Mouse (Mus musculus) stomach, embryonic 15.5 days (tissue): ENCODE measurements around the gene Tmem127. TPM values are rescaled to one million over a fixed set of nuclear protein-coding genes. Genes with fewer than 3 reads are reported as not detected.

Experiments used
- ATAC-seq: fragments of 200-750 bp; cut with Nextera tagmentation; 2 replicates; pipeline ENCODE4 v1.8.0; 2017; ENCODE audit warnings: low read depth, moderate number of reproducible peaks, moderate TSS enrichment; ENCODE audit not compliant: insufficient read depth, low FRiP score
- H3K27ac ChIP-seq: fragments of 300-500 bp; sonication (generic); 2 replicates; pipeline ENCODE4 v1.5.1; 2015; ENCODE audit warnings: mild to moderate bottlenecking, inconsistent platforms
- H3K27me3 ChIP-seq: fragments of 300-500 bp; sonication (generic); replicated peaks from 2 replicates; pipeline ENCODE4 v1.6.1; 2015; ENCODE audit warnings: inconsistent platforms
- H3K36me3 ChIP-seq: fragments of 300-500 bp; sonication (generic); 2 replicates; pipeline ENCODE4 v1.6.1; 2015; ENCODE audit warnings: inconsistent platforms
- H3K4me1 ChIP-seq: fragments of 300-500 bp; sonication (generic); 2 replicates; pipeline ENCODE4 v1.6.1; 2015; ENCODE audit warnings: inconsistent platforms
- H3K4me2 ChIP-seq: fragments of 300-500 bp; sonication (generic); 2 replicates; pipeline ENCODE4 v1.6.1; 2015; ENCODE audit warnings: mild to moderate bottlenecking, inconsistent platforms
- H3K4me3 ChIP-seq: fragments of 300-500 bp; sonication (generic); replicated peaks from 2 replicates; pipeline ENCODE4 v1.5.1; 2015; ENCODE audit warnings: inconsistent platforms
- H3K9ac ChIP-seq: fragments of 300-500 bp; sonication (generic); 2 replicates; pipeline ENCODE4 v1.6.1; 2015; ENCODE audit warnings: inconsistent platforms
- H3K9me3 ChIP-seq: fragments of 300-500 bp; sonication (generic); 2 replicates; pipeline ENCODE4 v1.6.1; 2016; ENCODE audit warnings: inconsistent platforms
- WGBS: fragments of 180-500 bp; shearing (Covaris S2); methylation state at CpG from one replicate; pipeline ENCODE4 v1.1.7; 2015; 5-methylcytosine and 5-hydroxymethylcytosine counted together
- polyA plus RNA-seq: library from polyadenylated mRNA; unstranded; fragments of >200 nt; fragmentation: Nextera tagmentation; extraction: Ambion mirVana; gene quantifications from 2 replicates; pipeline ENCODE4 v1.2.1, GENCODE M21; 2015

The Tmem127 gene
- polyA plus RNA-seq, 1 experiment from 2014 or later: 29.4 TPM

- Histone ChIP-seq H3K36me3 (peaks cover 18% of the 10 kb centered on the region), H3K27me3 (no peaks in the 10 kb centered on the region), H3K9me3 (no peaks in the 10 kb centered on the region), H3K4me2 (peak overlapping the region; percentile 94), H3K9ac (peak overlapping the region; percentile 80), H3K27ac (peak overlapping the region; percentile 81), H3K4me3 (peak overlapping the region; percentile 97), H3K4me1 (peaks cover 23% of the 10 kb centered on the region)
- ATAC-seq: peak; percentile 40
- WGBS: under 1% methylated on average over 39 of the region's 39 CpGs
Measured at GRCm38 (mm10) chr2:127248334-127249004, 761 bp downstream of the Tmem127 start.

- H3K9ac ChIP-seq: no peak overlapping the region
- H3K27ac ChIP-seq: no peak overlapping the region
- no peaks in the 10 kb centered on the region for H3K9me3 ChIP-seq
- H3K27me3 ChIP-seq: no peaks in the 10 kb centered on the region
- H3K4me3 ChIP-seq: no peak overlapping the region
- ATAC-seq: no peak
- no peak overlapping the region for H3K4me2 ChIP-seq
- peaks cover 8% of the 10 kb centered on the region; the same call in 1 of the 2 replicates for H3K36me3 ChIP-seq
- peaks cover 23% of the 10 kb centered on the region for H3K4me1 ChIP-seq
- 86% methylated on average over 9 of the region's 9 CpGs for WGBS
Measured at GRCm38 (mm10) chr2:127250291-127251008, 2.7 kb downstream of the Tmem127 start.

GRCm38 (mm10) chr2:127251457-127251856 lies 3.7 kb downstream of the Tmem127 start:
- 69% methylated on average over 3 of the region's 3 CpGs for WGBS
- Histone ChIP-seq H3K27me3 (no peaks in the 10 kb centered on the region), H3K36me3 (peaks cover 8% of the 10 kb centered on the region; the same call in 1 of the 2 replicates), H3K27ac (no peak overlapping the region), H3K9ac (no peak overlapping the region), H3K4me3 (no peak overlapping the region), H3K4me2 (no peak overlapping the region), H3K4me1 (peaks cover 21% of the 10 kb centered on the region), H3K9me3 (no peaks in the 10 kb centered on the region)
- no peak for ATAC-seq

DNA sequence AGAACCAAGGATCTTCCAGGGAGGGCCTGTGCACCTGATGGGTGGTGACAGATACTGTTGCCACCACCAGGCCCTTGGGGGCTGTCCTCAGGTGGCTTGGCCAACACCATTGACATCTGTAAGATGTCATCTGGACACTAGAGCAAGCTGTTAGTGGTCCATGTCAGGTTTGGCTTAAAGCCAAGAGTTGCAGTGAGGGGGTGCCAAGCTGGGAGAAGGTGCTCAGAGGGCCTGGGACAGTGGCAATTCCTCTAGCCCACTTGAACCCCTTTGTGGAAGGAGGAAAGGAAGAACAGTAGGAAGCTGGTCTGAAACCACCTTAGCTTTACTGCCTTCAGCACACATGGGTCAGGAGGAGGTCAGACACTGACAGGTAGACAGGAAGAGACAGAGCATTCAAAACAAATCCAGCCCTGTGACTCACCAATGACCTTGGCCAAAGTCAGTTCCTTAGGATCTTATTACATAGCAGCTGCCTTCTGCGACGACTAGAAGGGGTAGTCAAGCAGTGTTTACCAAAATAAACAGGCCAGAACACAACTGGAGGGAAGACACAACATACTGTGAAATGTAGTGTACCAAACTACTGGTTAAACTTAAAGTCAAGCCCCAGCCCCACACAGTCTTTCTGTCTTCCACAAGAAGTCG lies 4.3 kb downstream of the Tmem127 start:
- H3K4me1 ChIP-seq: peaks cover 15% of the 10 kb centered on the region
- no peak for ATAC-seq
- no peak overlapping the region for H3K4me3 ChIP-seq
- no peak overlapping the region for H3K9ac ChIP-seq
- WGBS: 58% methylated on average over 3 of the region's 3 CpGs
- peaks cover 10% of the 10 kb centered on the region; the same call in 1 of the 2 replicates for H3K36me3 ChIP-seq
- H3K4me2 ChIP-seq: no peak overlapping the region
- H3K27ac ChIP-seq: no peak overlapping the region
- H3K9me3 ChIP-seq: no peaks in the 10 kb centered on the region
- no peaks in the 10 kb centered on the region for H3K27me3 ChIP-seq

DNA sequence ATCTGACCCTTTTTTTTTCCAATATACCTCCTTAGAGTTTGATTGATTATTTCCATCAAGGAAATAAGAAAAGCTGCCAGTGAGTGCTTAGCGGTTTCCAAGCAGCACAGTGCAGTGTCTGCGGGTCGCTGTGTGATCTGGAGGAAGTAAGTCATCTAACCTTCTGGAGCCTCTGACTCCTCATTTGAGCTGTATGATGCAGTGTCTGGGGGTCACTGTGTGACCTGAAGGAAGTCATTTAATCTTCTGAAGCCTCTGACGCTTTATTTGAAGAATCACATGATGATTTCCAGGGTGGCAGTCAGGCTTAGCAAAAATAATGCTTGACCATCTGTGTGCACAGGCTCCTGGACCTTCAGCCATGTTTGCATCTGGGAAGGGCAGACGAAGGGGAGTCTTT lies 5.1 kb downstream of the Tmem127 start:
- ATAC-seq: no peak
- Histone ChIP-seq H3K9me3 (no peaks in the 10 kb centered on the region), H3K4me3 (no peak overlapping the region), H3K4me2 (no peak overlapping the region), H3K4me1 (peaks cover 14% of the 10 kb centered on the region), H3K36me3 (peaks cover 17% of the 10 kb centered on the region; the same call in 1 of the 2 replicates), H3K9ac (no peak overlapping the region), H3K27me3 (no peaks in the 10 kb centered on the region), H3K27ac (no peak overlapping the region)
- 57% methylated on average over 5 of the region's 5 CpGs for WGBS

GRCm38 (mm10) chr2:127254604-127255134 lies 7.0 kb downstream of the Tmem127 start:
- Histone ChIP-seq H3K4me1 (peaks cover 3% of the 10 kb centered on the region; the same call in 1 of the 2 replicates), H3K27me3 (no peaks in the 10 kb centered on the region), H3K9ac (no peak overlapping the region), H3K4me2 (no peak overlapping the region), H3K4me3 (no peak overlapping the region), H3K27ac (no peak overlapping the region), H3K9me3 (no peaks in the 10 kb centered on the region), H3K36me3 (peaks cover 26% of the 10 kb centered on the region)
- WGBS: 92% methylated on average over 3 of the region's 3 CpGs
- ATAC-seq: no peak

- H3K27me3 ChIP-seq: no peaks in the 10 kb centered on the region
- 82% methylated on average over 6 of the region's 6 CpGs for WGBS
- H3K36me3 ChIP-seq: peaks cover 27% of the 10 kb centered on the region
- peaks cover 3% of the 10 kb centered on the region; the same call in 1 of the 2 replicates for H3K4me1 ChIP-seq
- H3K27ac ChIP-seq: no peak overlapping the region
- no peak overlapping the region for H3K9ac ChIP-seq
- no peak for ATAC-seq
- H3K4me3 ChIP-seq: no peak overlapping the region
- no peaks in the 10 kb centered on the region for H3K9me3 ChIP-seq
- H3K4me2 ChIP-seq: no peak overlapping the region
Measured at GRCm38 (mm10) chr2:127255294-127255693, 7.6 kb downstream of the Tmem127 start.

- Histone ChIP-seq H3K27ac (no peak overlapping the region), H3K4me2 (no peak overlapping the region), H3K27me3 (no peaks in the 10 kb centered on the region), H3K4me3 (no peak overlapping the region), H3K9ac (no peak overlapping the region), H3K36me3 (peaks cover 24% of the 10 kb centered on the region), H3K4me1 (no peaks in the 10 kb centered on the region), H3K9me3 (no peaks in the 10 kb centered on the region)
- no peak for ATAC-seq
- WGBS: 84% methylated on average over 5 of the region's 5 CpGs
Measured at GRCm38 (mm10) chr2:127259340-127259739, 11.6 kb downstream of the Tmem127 start.

- no peak overlapping the region for H3K4me2 ChIP-seq
- no peak for ATAC-seq
Measured at GRCm38 (mm10) chr2:127262480-127262879, 14.8 kb downstream of the Tmem127 start.

DNA sequence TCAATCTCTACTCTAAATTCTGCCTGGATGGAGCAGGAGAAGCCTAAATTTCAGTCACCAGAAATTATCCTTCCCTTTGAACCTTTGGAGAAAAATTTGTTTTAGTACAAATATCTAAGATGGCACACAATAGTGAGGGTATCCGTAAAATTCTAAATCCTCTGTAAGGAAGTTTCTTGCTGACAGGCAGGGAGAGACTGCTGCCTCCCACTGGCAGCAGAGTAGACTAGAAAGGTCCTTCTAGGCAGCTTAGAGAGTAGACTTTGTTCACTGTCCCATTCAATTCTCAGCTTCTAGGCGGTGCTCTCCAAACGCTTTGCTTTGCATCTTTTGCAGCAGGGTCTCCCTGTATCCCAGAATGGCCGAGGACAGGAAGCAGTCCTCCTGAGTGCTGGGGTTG lies 20.1 kb downstream of the Tmem127 start:
- Histone ChIP-seq H3K27ac (no peak overlapping the region), H3K27me3 (no peaks in the 10 kb centered on the region), H3K36me3 (no peaks in the 10 kb centered on the region), H3K9ac (no peak overlapping the region), H3K4me3 (no peak overlapping the region), H3K9me3 (no peaks in the 10 kb centered on the region), H3K4me1 (peaks cover 2% of the 10 kb centered on the region; the same call in 1 of the 2 replicates), H3K4me2 (no peak overlapping the region)
- 47% methylated on average over 4 of the region's 4 CpGs for WGBS
- no peak for ATAC-seq

More at GRCm38 (mm10) chr2:127262480-127262879, 14.8 kb downstream of the Tmem127 start:
- no peak overlapping the region for H3K27ac ChIP-seq
- H3K4me1 ChIP-seq: no peaks in the 10 kb centered on the region
- no peak overlapping the region for H3K4me3 ChIP-seq
- H3K9me3 ChIP-seq: no peaks in the 10 kb centered on the region
- peaks cover 12% of the 10 kb centered on the region for H3K36me3 ChIP-seq
- no peaks in the 10 kb centered on the region for H3K27me3 ChIP-seq
- no peak overlapping the region for H3K9ac ChIP-seq

DNA sequence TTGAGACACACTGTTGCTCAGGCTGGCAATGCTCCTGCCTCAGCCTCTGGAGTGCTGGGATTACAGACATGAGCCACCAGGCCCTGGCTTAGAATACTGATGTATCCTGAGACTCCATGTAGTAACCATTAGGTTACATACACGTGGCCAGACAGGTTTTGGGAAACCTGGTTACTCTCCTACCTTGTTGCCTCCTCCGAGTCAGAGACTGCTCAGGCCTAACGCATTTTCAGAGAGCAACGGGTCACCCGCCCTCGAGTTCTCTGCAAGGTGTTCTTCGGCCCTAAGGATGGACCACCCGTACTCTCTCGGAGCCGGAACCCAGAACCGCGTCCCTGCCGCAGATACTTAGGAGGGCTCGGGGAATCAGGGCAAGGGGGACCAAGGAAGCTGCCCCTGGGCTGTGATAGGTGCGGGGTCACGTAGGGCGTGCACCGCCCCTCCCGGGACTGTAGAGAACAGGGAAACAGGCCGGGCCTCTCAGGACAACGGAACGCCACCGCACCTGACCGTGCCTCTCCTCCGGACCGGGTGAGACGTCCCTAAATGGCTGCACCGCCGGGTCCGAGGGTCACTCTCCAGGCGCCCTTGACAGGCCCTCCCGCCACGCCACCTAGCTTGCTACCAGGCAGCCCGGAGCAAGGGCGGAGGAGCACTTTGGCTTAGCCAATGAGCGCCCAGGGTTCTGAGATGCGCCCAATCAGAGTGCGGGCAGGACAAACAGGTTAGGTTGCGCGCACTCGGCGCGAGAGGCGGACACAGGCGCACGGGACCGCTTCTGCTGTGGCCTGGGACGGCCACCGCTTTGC lies 22.0 kb downstream of the Tmem127 start, which contains the start of gene Stard7:
Gene Stard7, plus strand, starts transcription at position 728 of the 809 bp plus-strand sequence.
- H3K27ac ChIP-seq: peak within 1 kb of the TSS; percentile 95
- H3K4me1 ChIP-seq: peaks cover 5% of the 10 kb centered on the region; the same call in 1 of the 2 replicates
- under 1% methylated on average over 49 of the region's 49 CpGs for whole genome bisulfite sequencing
- peak within 1 kb of the TSS; percentile 81 for H3K4me2 ChIP-seq
- no peaks in the 10 kb centered on the region for H3K9me3 ChIP-seq
- no peaks in the 10 kb centered on the region for H3K36me3 ChIP-seq
- peak within 1 kb of the TSS; percentile 79 for H3K9ac ChIP-seq
- H3K4me3 ChIP-seq: peak within 1 kb of the TSS; percentile 88
- peak; percentile 98 for ATAC-seq
- H3K27me3 ChIP-seq: no peaks in the 10 kb centered on the region
